Mouse (Mus musculus): ENCODE measurements at regions not wholly inside any gene's neighbourhood (a gene's known extent, or its start where the extent isn't known, plus 50 kb on each side); places are given as distances from the start of the nearest gene placed in this dataset.

GRCm38 (mm10) chr13:25984535-25984934 is 714.2 kb upstream of the Nrsn1 start:
- no peak for TF ChIP-seq CTCF (conservative IDR thresholded peaks at IDR 0.05; ENCODE audit: low read length)
- TF ChIP-seq POU5F1 (IDR thresholded peaks at IDR 0.05; ENCODE audit: borderline replicate concordance, low read length), result no peak
- TF ChIP-seq NANOG (IDR thresholded peaks at IDR 0.05; ENCODE audit: borderline replicate concordance, low read length), result no peak
